Mouse (Mus musculus) frontal cortex, postnatal 10 days (tissue): ENCODE data around the gene Ebp.

Experiments used
- DNase-seq, 2 experiments: peaks; one replicate each; pipeline ENCODE4 v3.0.0; 2022; ENCODE audit warnings: low spot score in 2 of 2, mixed read lengths in 1 of 2

Gene Ebp

DNA sequence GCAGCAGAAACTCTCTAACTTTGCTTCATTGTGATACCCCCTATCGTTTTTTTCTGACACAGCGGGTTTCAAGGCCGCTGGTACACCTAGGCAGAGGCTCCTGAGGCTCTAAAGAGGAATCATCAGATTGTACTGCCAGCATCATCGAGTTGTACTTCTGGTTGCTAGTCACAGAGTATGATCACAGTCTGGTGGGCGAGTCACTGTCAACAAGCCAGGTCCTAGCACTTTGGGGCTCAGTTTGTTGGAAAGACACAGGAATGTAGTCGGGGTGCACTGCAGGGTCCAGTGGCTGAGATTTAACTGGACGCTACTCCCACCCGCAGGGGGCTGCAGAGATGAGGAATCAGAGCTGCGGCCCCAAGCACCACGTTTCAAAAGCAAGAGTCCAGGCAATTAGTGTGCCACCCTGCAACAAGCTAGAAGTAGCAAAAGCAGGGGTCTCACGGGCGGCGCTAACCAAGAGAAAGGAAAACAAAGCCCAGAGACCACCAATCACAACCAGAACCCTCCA lies 1.1 kb downstream of the Ebp start:
- no peak for DNase-seq

DNA sequence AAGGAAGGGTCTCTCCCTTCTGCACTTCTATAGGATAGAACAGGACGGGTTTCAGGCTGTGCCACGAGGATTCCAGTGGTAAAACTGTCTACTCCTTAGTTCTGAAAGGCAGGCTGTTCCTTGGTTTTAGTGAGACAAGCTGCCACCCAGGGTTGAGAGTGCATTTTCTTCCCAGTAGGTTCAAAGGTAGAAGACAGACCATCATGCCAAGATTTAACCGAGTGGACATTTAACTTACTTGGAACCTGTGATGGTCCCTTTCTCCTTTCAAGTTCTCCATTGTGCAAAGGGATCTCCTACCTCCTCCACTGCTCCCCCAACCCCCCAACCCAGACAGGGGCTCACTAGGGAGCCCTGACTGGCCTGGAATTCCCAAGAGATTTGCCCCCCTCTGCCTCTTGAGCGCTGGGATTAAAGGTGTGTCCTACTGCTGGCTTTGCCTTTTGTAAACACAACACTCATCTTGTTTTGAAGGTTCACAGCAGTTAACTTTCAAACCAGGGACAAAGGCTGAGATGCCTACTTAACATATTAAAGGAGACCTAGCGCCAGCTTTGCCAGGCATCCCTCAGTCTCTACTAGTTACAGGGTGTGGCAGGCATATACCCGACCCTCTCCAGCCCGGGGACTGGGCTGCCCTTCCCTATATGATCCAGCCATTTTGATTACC lies 10.3 kb downstream of the Ebp start:
- no peak for DNase-seq

DNA sequence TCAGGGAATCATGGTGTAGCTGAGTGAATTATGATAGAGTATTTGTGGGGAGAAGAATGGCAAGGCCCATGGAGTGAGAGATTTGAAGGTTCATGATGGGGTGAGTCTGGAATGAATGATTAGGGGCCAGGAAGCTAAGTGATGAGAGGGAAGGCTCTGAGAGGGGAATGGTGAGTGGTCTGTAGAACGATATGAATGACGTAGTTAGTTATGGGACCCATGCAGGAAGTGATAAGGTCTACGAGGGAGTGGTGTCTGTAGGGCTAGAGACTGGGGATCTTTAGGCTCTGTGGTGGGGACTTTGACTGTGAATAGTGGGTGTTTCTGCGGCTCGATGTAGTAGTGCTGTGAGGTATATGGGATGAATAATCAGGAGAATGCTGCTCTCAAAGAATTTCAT lies 13.7 kb downstream of the Ebp start:
- DNase-seq: no peak

DNA sequence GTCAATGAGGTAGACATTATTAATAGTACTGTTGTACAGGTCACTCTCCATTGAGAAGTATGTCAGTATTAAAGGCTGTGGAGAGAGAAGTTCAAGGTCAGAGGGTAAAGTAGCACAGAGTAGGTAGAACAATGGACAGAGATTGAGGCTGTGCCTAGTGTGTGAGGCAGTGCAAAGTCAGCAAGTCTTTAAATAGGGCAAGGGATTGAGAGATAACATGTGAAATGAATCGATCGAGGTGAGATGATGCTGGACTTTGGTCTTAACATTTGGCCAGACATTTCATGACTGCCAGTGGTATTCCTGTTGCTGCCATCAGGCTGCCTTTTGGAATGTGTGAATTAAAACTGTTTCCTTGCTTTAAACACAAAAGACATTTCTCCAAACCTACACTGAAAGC lies 14.4 kb downstream of the Ebp start:
- DNase-seq: no peak

DNA sequence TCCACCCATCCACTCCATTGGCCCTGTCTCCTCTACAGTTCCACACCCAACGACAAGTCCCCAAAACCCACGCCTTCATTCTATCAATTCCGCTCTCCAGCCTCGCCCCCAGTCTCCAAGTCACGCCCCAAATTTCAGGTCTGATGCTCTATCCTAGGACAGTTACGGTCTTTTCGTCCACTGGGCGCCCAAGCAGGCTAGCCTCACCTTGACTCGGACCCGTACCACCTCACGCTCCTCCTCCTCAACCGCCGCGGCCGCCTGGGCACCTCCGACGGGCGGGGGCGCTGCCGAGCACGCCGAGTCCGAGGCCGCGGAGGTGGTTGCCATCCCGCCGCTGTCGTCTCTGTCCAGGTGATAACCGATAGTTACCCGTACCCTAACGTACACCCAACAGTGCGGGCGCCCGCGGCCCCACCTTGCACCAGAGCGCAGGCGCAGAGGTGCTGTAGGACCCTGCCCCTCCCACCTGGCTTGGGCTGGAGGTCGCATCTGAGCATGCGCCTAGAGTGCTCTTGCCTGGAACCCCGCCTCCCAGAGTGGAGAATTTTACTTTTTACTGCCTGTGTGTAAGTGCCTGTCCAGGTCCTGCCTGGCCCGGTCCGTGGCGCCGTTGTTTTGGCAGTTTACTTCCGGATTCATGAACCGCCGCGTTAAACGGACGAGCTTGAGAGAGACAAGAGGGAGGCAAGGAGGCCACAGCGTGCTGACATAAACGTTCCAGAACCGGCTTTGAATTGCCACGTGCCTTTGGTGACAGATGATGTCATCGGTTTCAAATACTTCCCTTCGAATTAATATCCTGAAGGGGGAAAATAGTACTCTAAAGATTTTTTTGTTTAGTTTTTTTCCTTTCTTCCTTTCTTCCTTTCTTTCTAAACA lies 17.6 kb downstream of the Ebp start, which contains the start of gene Tbc1d25:
Tbc1d25 (minus strand) TSS at position 678 of the 882 bp plus-strand sequence.
- DNase-seq: peak; percentile 69 to 77

DNA sequence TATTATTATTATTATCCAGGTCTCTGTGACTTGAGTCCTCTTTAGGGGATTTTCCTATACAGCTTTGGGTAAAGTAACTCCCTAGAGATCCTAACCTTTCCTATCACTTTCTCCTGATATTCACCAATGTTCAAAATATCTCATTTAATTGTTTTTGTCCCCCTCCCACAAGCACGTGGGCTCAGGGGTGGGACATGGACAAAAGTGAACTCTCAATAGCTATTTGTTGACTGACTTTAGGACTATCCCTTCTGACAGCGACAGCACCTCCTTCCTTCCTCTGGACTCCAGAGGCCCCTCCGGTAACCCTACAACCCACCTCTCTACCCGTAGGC lies 18.2 kb downstream of the Ebp start:
- no peak for DNase-seq

DNA sequence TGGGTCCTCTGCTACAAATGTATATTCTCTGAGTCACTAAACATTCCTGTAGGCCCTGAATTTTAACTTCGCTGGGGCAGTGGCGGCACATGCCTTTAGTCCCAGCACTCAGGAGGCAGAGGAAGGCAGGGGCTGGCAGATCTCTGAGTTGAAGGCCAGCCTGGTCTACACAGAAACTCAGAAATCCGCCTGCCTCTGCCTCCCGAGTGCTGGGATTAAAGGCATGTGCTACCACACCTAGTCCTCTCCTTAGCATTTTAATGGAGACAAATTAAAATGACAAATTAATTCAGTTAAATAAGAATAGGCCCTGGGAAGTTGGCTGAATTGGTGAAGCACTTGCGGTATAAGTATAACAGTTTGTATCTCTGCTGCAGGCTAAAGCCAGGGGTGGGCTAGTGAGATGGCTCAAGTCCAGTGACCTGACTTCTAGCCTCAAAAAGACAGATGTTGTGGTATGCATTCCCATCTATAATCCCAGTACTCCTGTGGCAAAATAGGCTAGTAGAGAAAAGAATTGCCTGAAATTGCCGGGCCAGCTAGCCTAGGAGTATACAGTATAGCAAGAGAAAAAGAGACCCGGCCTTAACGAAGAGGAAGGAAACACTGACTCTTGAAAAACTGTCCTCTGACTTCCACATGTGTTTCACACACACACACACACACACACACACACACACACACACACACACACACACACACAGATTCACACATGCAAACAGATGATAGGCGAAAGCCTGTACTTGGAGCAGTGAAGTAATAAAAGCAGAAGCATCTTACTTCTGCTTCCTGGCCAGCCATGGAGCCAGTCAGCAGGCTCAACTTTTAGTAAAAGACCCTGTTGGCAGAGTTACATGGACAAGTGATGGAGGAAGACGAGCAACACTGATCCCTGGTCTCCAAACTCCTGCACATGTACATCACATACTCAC lies 25.3 kb downstream of the Ebp start:
- no peak for DNase-seq

DNA sequence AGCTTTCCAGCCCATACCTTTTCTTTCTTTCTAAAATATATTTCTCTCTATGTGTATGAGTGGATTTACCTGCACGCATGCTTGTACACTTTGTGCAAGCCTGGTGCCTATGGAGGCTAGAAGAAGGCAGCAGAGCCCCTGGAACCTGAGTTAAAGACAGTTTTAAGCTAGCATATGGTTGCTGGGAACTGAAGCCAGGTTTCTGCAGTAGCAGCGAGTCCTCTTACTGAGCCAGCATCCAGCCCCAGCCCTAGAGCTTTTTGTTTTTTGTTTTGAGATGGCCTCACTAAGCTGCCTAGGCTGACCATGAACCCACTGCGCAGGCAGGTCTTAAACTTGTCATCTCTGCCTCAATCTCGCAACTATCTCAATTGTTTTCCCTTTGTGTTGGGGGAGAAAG lies 28.8 kb downstream of the Ebp start:
- DNase-seq: no peak

DNA sequence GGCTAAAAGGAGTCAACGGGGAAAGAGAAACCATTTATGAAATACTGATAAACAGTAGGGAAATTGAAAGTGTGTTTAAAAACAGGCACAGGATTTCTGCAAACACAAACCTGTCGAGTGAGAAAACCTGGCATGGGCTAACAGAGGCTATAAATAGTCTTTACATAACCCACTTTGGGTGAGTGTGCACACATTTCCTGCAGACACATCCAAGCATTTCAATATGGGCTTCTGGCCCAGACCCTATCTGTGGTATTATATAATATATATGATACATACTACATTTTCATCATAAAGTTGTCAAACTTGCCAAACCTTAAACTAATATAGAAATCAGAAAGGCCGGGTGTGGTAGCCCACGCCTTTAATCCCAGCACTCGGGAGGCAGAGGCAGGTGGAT lies 30.2 kb downstream of the Ebp start:
- no peak for DNase-seq

DNA sequence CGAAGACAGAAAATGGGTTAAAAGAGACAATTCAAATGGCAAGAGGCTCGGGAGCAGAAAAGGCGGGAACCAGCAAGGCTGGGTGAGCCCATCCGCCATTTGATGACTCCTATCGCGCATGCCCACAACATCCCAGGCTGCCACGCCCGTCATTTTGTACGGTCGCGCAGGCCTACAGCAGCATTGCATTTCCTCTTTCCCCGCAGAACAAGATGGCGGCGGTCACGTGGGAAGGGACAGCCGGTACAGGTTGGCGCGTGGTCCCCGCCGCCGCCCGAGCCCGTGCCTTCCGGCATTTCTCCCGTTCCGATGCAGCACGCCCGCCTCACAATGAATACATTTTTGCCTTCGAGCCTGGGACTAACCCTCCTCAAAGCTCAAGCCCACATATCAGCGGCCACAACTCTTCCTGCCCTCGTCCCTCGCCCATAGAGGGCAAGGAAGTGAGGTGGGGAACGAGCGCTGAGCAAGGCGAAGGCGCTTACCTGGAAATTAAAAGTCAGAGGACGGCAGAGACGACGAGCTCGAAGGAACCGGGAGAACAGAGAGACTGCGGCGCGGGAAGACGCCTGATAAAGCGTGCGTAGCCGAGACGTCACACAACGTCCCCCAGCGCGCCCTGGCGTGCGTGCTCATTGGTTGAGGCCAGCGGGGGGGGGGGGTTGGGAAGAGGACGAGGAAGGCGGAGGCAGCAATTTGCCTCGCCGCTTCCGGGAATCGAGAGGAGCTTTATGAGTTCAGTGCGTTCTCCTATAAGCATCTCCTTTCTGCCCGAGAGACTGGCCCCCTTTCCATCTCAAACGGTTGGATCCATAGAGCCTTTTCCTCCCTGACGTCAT lies 47.9 kb downstream of the Ebp start, which contains the start of gene Rbm3:
Rbm3 (minus strand) TSS at position 728 of the 839 bp plus-strand sequence.
- DNase-seq: peak; percentile 80 to 84

DNA sequence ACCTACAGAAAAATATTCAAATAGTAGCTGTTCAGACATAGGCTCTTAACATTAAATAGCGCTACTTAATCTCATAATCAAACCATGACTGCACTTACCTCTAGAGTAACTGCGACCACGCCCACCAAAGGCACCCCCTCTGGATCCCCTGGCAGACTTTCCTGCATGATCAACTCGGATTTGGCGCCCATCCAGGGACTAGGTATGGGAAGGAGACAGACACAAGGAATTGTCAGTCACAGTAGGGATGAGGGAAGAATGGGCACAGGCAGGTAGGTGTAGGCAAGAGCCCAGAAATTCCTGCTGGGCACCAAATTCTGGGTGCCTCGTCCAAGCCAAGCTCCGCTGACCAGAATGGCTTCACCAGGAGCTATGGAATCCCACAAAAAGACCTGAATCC lies 49.6 kb downstream of the Ebp start:
- no peak for DNase-seq

DNA sequence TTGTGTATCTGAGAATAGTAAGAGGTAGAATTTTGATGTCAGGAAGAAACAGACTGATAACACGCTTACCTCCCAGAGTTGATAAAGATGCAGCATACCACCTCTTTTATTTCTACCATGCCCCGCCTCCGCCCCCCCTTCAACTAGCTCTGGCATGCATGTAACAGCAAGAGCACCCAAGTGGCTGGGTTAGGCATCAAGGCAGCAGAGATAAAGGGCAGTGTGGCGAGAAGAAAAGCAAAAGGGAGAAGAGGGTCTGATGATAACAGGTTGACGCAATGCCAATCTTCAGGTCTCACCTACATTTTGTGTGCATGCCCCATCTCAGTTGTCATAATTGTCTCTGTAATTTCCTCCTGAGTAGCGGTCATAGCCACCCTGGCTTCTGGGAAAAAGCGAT lies 50.4 kb downstream of the Ebp start:
- no peak for DNase-seq

DNA sequence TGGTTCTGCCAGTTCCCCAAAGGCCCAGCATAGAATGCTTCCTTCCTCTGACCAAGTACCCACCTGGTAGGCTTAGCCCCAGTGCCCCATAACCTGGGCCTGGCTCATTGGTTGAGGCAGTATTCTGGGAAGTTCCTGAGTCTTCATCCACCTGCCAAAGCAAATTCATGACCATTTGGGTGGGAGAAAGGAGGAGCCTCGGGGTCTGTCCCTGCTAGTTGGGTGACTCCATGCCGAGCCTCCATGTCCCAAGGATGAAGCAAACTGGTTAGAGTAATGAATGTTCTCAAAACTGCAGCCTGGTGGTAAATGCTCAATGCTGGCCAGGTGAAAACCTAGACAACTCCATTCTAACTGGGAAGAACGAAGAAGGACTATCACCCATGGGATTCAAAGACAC lies 52.3 kb downstream of the Ebp start:
- DNase-seq: no peak

DNA sequence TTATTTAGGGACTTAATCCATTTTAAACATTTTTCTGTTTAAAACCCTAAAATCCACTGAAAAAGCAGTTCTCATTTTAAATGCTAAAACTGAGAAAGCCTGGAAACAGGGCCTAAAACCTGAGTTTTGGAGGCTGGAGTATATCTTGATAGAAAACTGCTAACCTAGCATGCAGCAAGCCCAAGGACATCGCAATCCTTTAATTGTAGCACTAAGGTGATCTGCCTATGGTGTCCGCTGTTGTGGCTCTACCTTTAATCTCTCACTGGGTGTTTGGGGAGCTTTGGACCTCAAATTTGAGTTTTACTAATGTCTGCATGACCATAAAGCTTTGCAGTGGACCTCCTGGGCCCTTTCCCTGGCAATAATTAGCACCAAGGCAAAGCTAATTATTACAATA lies 52.9 kb downstream of the Ebp start:
- DNase-seq: no peak

DNA sequence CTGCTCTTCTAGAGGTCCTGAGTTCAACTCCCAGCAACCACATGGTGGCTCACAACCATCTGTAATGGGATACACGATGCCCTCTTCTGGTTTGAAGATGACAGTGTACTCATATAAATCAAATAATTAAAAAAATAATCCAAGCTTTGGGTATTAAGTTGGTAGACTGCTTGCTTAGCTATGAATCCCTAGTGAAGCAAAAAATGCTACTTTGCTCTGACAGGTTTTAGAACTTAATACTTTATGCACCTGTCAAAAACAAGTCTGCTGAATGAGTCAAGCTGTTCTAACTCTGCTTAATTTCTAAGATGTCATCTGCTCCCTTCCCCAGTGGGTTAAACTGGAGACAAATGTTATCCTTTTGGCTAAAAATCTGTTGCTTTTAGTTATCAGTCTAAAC lies 53.8 kb downstream of the Ebp start:
- no peak for DNase-seq

DNA sequence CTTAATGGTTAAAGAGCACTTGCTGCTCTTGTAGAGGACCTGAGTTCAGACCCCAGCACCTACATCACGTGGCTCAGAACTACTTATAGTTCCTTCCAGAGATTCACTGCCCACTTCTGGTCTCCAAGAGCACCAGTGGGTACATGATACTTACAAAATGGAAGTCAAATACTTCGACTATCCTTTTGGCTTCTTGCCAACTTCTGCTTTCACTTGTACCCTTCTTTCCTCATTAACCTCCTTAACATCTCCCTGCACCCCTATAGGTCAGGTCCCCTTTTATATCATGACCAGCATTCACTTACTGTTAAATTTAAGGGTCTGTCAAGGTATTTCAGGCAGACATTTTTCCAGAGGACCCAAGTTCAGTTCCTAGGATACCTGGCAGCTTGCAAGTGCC lies 57.4 kb downstream of the Ebp start:
- DNase-seq: no peak
